Mouse (Mus musculus) MEL (cell line): ENCODE results near the gene Gga3. TPM values are rescaled to one million over a fixed set of nuclear protein-coding genes. Genes with fewer than 3 reads are reported as not detected.

ENCODE experiments used
- DNase-seq: peaks from one replicate; pipeline ENCODE4 v3.0.0; 2011; ENCODE audit warnings: low read depth, low spot score
- H3K27ac ChIP-seq: 2 replicates; pipeline ENCODE4 v1.5.1; 2012; ENCODE audit warnings: low read depth, mild to moderate bottlenecking, control low read depth, low read length, moderate library complexity; ENCODE audit not compliant: control insufficient read depth
- H3K27me3 ChIP-seq, 2 experiments: fragments of 150-350 bp in 1 of 2; sonication (generic) in 1 of 2; 2 replicates each; pipeline ENCODE4 v1.6.1; 2012; ENCODE audit warnings: low read length in 2 of 2, mild to moderate bottlenecking in 2 of 2, improper control_type of control experiment in 1 of 2, moderate library complexity in 1 of 2; ENCODE audit not compliant: insufficient read depth in 2 of 2, control insufficient read depth in 1 of 2
- H3K36me3 ChIP-seq, 2 experiments: 2 replicates each; pipeline ENCODE4 v1.6.1; 2012 to 2014; ENCODE audit warnings: low read length in 2 of 2, improper control_type of control experiment in 1 of 2, inconsistent platforms in 1 of 2, mild to moderate bottlenecking in 1 of 2; ENCODE audit not compliant: insufficient read depth in 2 of 2, control insufficient read depth in 1 of 2
- H3K4me1 ChIP-seq, 2 experiments: fragments of 150-350 bp in 1 of 2; sonication (generic) in 1 of 2; 2 replicates each; pipeline ENCODE4 v1.6.1; 2012; ENCODE audit warnings: low read length in 2 of 2, improper control_type of control experiment in 1 of 2, mild to moderate bottlenecking in 1 of 2; ENCODE audit not compliant: insufficient read depth in 2 of 2, control insufficient read depth in 1 of 2
- H3K4me3 ChIP-seq, 2 experiments: fragments of 150-350 bp in 1 of 2; sonication (generic) in 1 of 2; 2 replicates each; pipeline ENCODE4 v1.5.1; 2012; ENCODE audit warnings: low read depth in 2 of 2, low read length in 2 of 2, mild to moderate bottlenecking in 2 of 2, moderate library complexity in 2 of 2, control low read depth in 1 of 2, improper control_type of control experiment in 1 of 2; ENCODE audit not compliant: control insufficient read depth in 1 of 2, insufficient read depth in 1 of 2
- H3K79me2 ChIP-seq: 2 replicates; pipeline ENCODE4 v1.6.1; 2012; ENCODE audit warnings: mild to moderate bottlenecking, low read length, moderate library complexity; ENCODE audit not compliant: control insufficient read depth, poor library complexity, insufficient read depth
- H3K9ac ChIP-seq: 2 replicates; pipeline ENCODE4 v1.6.1; 2012; ENCODE audit warnings: low read depth, mild to moderate bottlenecking, control low read depth, low read length, moderate library complexity; ENCODE audit not compliant: control insufficient read depth, poor library complexity, severe bottlenecking
- H3K9me3 ChIP-seq: fragments of 150-350 bp; sonication (generic); replicated peaks from 2 replicates; pipeline ENCODE4 v1.6.1; 2012; ENCODE audit warnings: mild to moderate bottlenecking, low read length, improper control_type of control experiment, moderate library complexity; ENCODE audit not compliant: insufficient read depth
- BHLHE40 ChIP-seq: IDR thresholded peaks from 2 replicates; pipeline ENCODE4 v1.6.1; 2012; ENCODE audit warnings: low read depth, mild to moderate bottlenecking, inconsistent platforms, low read length, improper control_type of control experiment, borderline replicate concordance
- CHD1 ChIP-seq: IDR thresholded peaks from 2 replicates; pipeline ENCODE4 v1.6.1; 2012; ENCODE audit warnings: low read depth, mild to moderate bottlenecking, inconsistent platforms, low read length, improper control_type of control experiment
- CHD2 ChIP-seq: IDR thresholded peaks from 2 replicates; pipeline ENCODE4 v1.6.1; 2011; ENCODE audit warnings: low read length, improper control_type of control experiment
- CTCF ChIP-seq, 3 experiments: IDR thresholded peaks in 2 of 3; conservative IDR thresholded peaks in 1 of 3; 2 replicates each; pipeline ENCODE4 v1.5.1; 2011 to 2012; ENCODE audit warnings: low read length in 3 of 3, low read depth in 2 of 3, mild to moderate bottlenecking in 2 of 3, improper control_type of control experiment in 1 of 3, inconsistent platforms in 1 of 3, mixed read lengths in 1 of 3, moderate library complexity in 1 of 3; ENCODE audit not compliant: control insufficient read depth in 1 of 3, insufficient read depth in 1 of 3, poor library complexity in 1 of 3, severe bottlenecking in 1 of 3
- E2F4 ChIP-seq: IDR thresholded peaks from 2 replicates; pipeline ENCODE4 v1.6.1; 2011; ENCODE audit warnings: low read depth, low read length, improper control_type of control experiment, borderline replicate concordance
- ELF1 ChIP-seq: IDR thresholded peaks from 2 replicates; pipeline ENCODE4 v1.6.1; 2014; ENCODE audit warnings: low read depth, mild to moderate bottlenecking, inconsistent platforms, low read length, improper control_type of control experiment, moderate library complexity
- ETS1 ChIP-seq: IDR thresholded peaks from 2 replicates; pipeline ENCODE4 v1.6.1; 2012; ENCODE audit warnings: low read depth, mild to moderate bottlenecking, inconsistent platforms, low read length, improper control_type of control experiment, moderate library complexity
- GABPA ChIP-seq: IDR thresholded peaks from 2 replicates; pipeline ENCODE4 v1.6.1; 2012; ENCODE audit warnings: low read depth, mild to moderate bottlenecking, inconsistent platforms, low read length, improper control_type of control experiment, moderate library complexity
- JUND ChIP-seq: IDR thresholded peaks from 2 replicates; pipeline ENCODE4 v1.6.1; 2011; ENCODE audit warnings: low read depth, mild to moderate bottlenecking, improper control_type of control experiment, low read length
- KAT2A ChIP-seq: conservative IDR thresholded peaks from 2 replicates; pipeline ENCODE4 v1.6.1; 2012; ENCODE audit warnings: low read depth, low read length, improper control_type of control experiment, inconsistent platforms
- MAFK ChIP-seq: IDR thresholded peaks from 2 replicates; pipeline ENCODE4 v1.6.1; 2011; ENCODE audit warnings: low read depth, mild to moderate bottlenecking, low read length, improper control_type of control experiment, borderline replicate concordance
- MAX ChIP-seq: IDR thresholded peaks from 2 replicates; pipeline ENCODE4 v1.6.1; 2011; ENCODE audit warnings: low read length, improper control_type of control experiment
- MAZ ChIP-seq: IDR thresholded peaks from 2 replicates; pipeline ENCODE4 v1.6.1; 2012; ENCODE audit warnings: low read depth, mild to moderate bottlenecking, inconsistent platforms, low read length, improper control_type of control experiment
- MEF2A ChIP-seq: IDR thresholded peaks from 2 replicates; pipeline ENCODE4 v1.6.1; 2014; ENCODE audit warnings: low read depth, mild to moderate bottlenecking, inconsistent platforms, low read length, improper control_type of control experiment; ENCODE audit not compliant: poor library complexity, insufficient replicate concordance, severe bottlenecking; ENCODE audit errors: extremely low read depth
- MXI1 ChIP-seq: IDR thresholded peaks from 2 replicates; pipeline ENCODE4 v1.6.1; 2011; ENCODE audit warnings: mild to moderate bottlenecking, low read depth, low read length, improper control_type of control experiment
- MYB ChIP-seq: IDR thresholded peaks from 2 replicates; pipeline ENCODE4 v1.6.1; 2011; ENCODE audit warnings: mild to moderate bottlenecking, low read depth, low read length, improper control_type of control experiment
- MYC ChIP-seq: IDR thresholded peaks from 2 replicates; pipeline ENCODE4 v1.6.1; 2011; ENCODE audit warnings: low read depth, mild to moderate bottlenecking, low read length, improper control_type of control experiment, moderate library complexity
- NRF1 ChIP-seq: IDR thresholded peaks from 2 replicates; pipeline ENCODE4 v1.6.1; 2014; ENCODE audit warnings: low read depth, mild to moderate bottlenecking, inconsistent platforms, low read length, improper control_type of control experiment, moderate library complexity; ENCODE audit not compliant: poor library complexity, insufficient read depth, severe bottlenecking
- POLR2A ChIP-seq, 2 experiments: IDR thresholded peaks; 2 replicates each; pipeline ENCODE4 v1.6.1; 2011 to 2012; ENCODE audit warnings: low read length in 2 of 2, mild to moderate bottlenecking in 2 of 2, control low read depth in 1 of 2, improper control_type of control experiment in 1 of 2, low read depth in 1 of 2, moderate library complexity in 1 of 2; ENCODE audit not compliant: control insufficient read depth in 1 of 2, insufficient read depth in 1 of 2, poor library complexity in 1 of 2
- POLR2AphosphoS5 ChIP-seq: IDR thresholded peaks from 2 replicates; pipeline ENCODE4 v1.6.1; 2012; ENCODE audit warnings: low read depth, borderline replicate concordance, mild to moderate bottlenecking, inconsistent platforms, low read length, moderate library complexity, mixed read lengths
- RAD21 ChIP-seq: IDR thresholded peaks from 2 replicates; pipeline ENCODE4 v1.6.1; 2011; ENCODE audit warnings: mild to moderate bottlenecking, low read depth, low read length, improper control_type of control experiment
- SIN3A ChIP-seq: IDR thresholded peaks from 2 replicates; pipeline ENCODE4 v1.6.1; 2012; ENCODE audit warnings: low read length, improper control_type of control experiment, inconsistent platforms
- SMC3 ChIP-seq: IDR thresholded peaks from 2 replicates; pipeline ENCODE4 v1.6.1; 2011; ENCODE audit warnings: low read depth, low read length, improper control_type of control experiment
- TBP ChIP-seq: IDR thresholded peaks from 2 replicates; pipeline ENCODE4 v1.8.0; 2011; ENCODE audit warnings: low read depth, low read length, improper control_type of control experiment
- TCF12 ChIP-seq: IDR thresholded peaks from 2 replicates; pipeline ENCODE4 v1.6.1; 2014; ENCODE audit warnings: low read depth, mild to moderate bottlenecking, inconsistent platforms, low read length, improper control_type of control experiment, moderate library complexity
- UBTF ChIP-seq: IDR thresholded peaks from 2 replicates; pipeline ENCODE4 v1.6.1; 2012; ENCODE audit warnings: low read depth, mild to moderate bottlenecking, inconsistent platforms, low read length, improper control_type of control experiment, moderate library complexity, borderline replicate concordance; ENCODE audit not compliant: insufficient read depth
- USF1 ChIP-seq: IDR thresholded peaks from 2 replicates; pipeline ENCODE4 v1.6.1; 2014; ENCODE audit warnings: low read depth, mild to moderate bottlenecking, inconsistent platforms, low read length, improper control_type of control experiment, moderate library complexity
- USF2 ChIP-seq, 2 experiments: IDR thresholded peaks; 2 replicates each; pipeline ENCODE4 v1.6.1; 2011 to 2012; ENCODE audit warnings: improper control_type of control experiment in 2 of 2, low read length in 2 of 2, borderline replicate concordance in 1 of 2, inconsistent platforms in 1 of 2, low read depth in 1 of 2, mild to moderate bottlenecking in 1 of 2; ENCODE audit not compliant: insufficient read depth in 1 of 2
- ZC3H11A ChIP-seq: IDR thresholded peaks from 2 replicates; pipeline ENCODE4 v1.6.1; 2012; ENCODE audit warnings: low read depth, mild to moderate bottlenecking, inconsistent platforms, low read length, improper control_type of control experiment
- ZKSCAN1 ChIP-seq: IDR thresholded peaks from 2 replicates; pipeline ENCODE4 v1.6.1; 2012; ENCODE audit warnings: low read depth, mild to moderate bottlenecking, inconsistent platforms, low read length, improper control_type of control experiment, moderate library complexity
- ZMIZ1 ChIP-seq: IDR thresholded peaks from 2 replicates; pipeline ENCODE4 v1.6.1; 2012; ENCODE audit warnings: low read depth, mild to moderate bottlenecking, inconsistent platforms, low read length, improper control_type of control experiment, moderate library complexity
- ZNF384 ChIP-seq: IDR thresholded peaks from 2 replicates; pipeline ENCODE4 v1.6.1; 2012; ENCODE audit warnings: low read depth, mild to moderate bottlenecking, inconsistent platforms, low read length, improper control_type of control experiment
- polyA plus RNA-seq, 2 experiments: library from polyadenylated mRNA; stranded (reverse) in 1 of 2; unstranded in 1 of 2; fragments of >175 nt in 1 of 2; fragments of >200 nt in 1 of 2; gene quantifications; 2 replicates each; pipeline versions ENCODE4 v1.2.1 to v1.2.4; 2012; ENCODE audit warnings: low replicate concordance in 2 of 2, low read depth in 1 of 2; ENCODE audit not compliant: insufficient read length in 2 of 2, insufficient read depth in 1 of 2, missing spikeins in 1 of 2
- total RNA-seq: library from RNA; depleted of rRNA; stranded (reverse); fragments of 300-350 nt; gene quantifications from 2 replicates; pipeline ENCODE4 v1.2.3, GENCODE M21; 2012

The Gga3 gene
- total and polyA plus RNA-seq, 3 experiments: 28.6 to 59.9 TPM; not detected in 1

GRCm38 (mm10) chr11:115631505-115631890 lies 27.6 kb upstream of the Gga3 start:
- Histone ChIP-seq H3K9ac (peak overlapping the region; percentile 63), H3K27me3 (no peaks in the 10 kb centered on the region), H3K36me3 (peaks cover 0 to 9% of the 10 kb centered on the region in 2 experiments; a peak in 2 of 4 replicates), H3K27ac (peak overlapping the region; percentile 91), H3K4me3 (peak overlapping the region; percentile 47 to 49), H3K4me1 (peaks cover 6 to 29% of the 10 kb centered on the region in 2 experiments), H3K79me2 (peaks cover 12% of the 10 kb centered on the region), H3K9me3 (no peaks in the 10 kb centered on the region)
- DNase-seq: peak; percentile 89
- TF ChIP-seq MAZ (no peak), RAD21 (peak; percentile 73), TBP (peak; percentile 2; the same call in 1 of the 2 replicates), SMC3 (peak; percentile 80), BHLHE40 (no peak), MYB (no peak), USF2 (IDR thresholded peaks at IDR 0.05; ENCODE audit: borderline replicate concordance in 1 of 2, insufficient read depth in 1 of 2, low read depth in 1 of 2, low read length in 2 of 2) (no peak), ZMIZ1 (no peak), E2F4 (no peak), ZKSCAN1 (no peak), MAX (0 out of 2 replicates have a peak, but pooled peaks have one; percentile 1), MAFK (no peak), USF1 (no peak), POLR2A (IDR thresholded peaks at IDR 0.05; ENCODE audit: control insufficient read depth in 1 of 2, insufficient read depth in 1 of 2, low read depth in 1 of 2, low read length in 2 of 2, poor library complexity in 1 of 2) (no peak), TCF12 (no peak), CHD2 (0 out of 2 replicates have a peak, but pooled peaks have one; percentile 5), MXI1 (0 out of 2 replicates have a peak, but pooled peaks have one; percentile 15), UBTF (no peak), ZC3H11A (peak; percentile 78), JUND (no peak), MYC (no peak), CHD1 (no peak), MEF2A (no peak), SIN3A (peak; percentile 59; the same call in 1 of the 2 replicates), ETS1 (no peak), CTCF (IDR thresholded peaks at IDR 0.05 in 2 of 3, conservative IDR thresholded peaks at IDR 0.05 in 1 of 3; ENCODE audit: control insufficient read depth in 1 of 3, insufficient read depth in 1 of 3, low read depth in 2 of 3, low read length in 3 of 3, poor library complexity in 1 of 3, severe bottlenecking in 1 of 3) (peak; percentile 68 to 83 (median 72)), POLR2AphosphoS5 (no peak), ELF1 (no peak), KAT2A (no peak), ZNF384 (no peak), GABPA (no peak), NRF1 (no peak)
